Mouse (Mus musculus): ENCODE data around the gene Cdh5.
"Not testable (repeated sequence)": the region's sequence is repeated elsewhere in the genome, so short reads cannot be mapped to it uniquely, and the experiment has no call there.

The Cdh5 gene

GRCm38 (mm10) chr8:104093336-104093735, 8.1 kb upstream of the Cdh5 start:
- no peak for DNase-seq

DNA sequence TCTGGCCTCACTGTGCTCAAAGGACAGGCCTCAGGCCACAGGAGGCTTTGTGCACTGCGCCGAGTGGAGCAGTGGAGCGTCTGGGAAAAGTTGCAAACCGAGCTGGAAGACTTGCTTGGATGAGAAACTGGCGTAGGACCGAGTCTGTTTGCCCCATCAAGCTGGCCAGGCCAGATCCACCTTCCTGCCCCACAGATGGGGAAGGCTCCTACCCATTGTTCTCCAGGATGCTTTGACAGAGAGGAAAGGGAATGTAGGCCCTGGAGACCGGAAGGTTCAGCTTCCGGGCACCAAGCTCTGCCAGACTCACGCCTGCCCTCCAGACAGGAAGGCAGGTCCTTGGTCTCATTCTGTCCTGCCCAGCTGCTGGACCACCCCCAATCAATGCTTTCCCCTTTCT, 5.8 kb upstream of the Cdh5 start:
- DNase-seq, result no peak

DNA sequence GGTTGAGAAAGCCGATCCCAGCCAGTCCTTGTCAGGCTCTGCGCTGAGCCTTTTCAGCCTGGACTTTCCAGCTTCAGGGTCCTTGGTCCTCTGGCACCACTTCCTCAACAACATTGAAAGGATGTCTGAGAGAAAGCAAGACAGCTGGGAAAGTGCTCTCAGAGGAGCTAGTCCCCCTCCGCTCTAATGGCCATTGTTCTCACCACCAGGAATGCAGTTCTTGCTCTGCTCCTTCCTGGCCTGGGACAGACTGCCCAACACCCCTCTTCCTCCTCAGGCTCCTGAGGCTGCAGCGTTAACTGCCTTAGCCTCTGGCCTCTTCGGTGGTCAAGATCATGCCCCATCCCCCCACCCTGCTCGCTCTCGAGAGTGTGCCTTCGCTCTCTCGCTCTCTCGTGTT, 4.8 kb upstream of the Cdh5 start:
- DNase-seq, result no peak

GRCm38 (mm10) chr8:104098671-104099346, 2.6 kb upstream of the Cdh5 start:
- DNase-seq, result peak; percentile 61

GRCm38 (mm10) chr8:104099347-104100099, 1.9 kb upstream of the Cdh5 start:
- peak; percentile 81 for DNase-seq

- DNase-seq, result not testable (repeated sequence)
These were observed 701 bp upstream of the Cdh5 start for GRCm38 (mm10) chr8:104100724-104101123.

GRCm38 (mm10) chr8:104103462-104103861, 2.0 kb downstream of the Cdh5 start:
- DNase-seq, result no peak

DNA sequence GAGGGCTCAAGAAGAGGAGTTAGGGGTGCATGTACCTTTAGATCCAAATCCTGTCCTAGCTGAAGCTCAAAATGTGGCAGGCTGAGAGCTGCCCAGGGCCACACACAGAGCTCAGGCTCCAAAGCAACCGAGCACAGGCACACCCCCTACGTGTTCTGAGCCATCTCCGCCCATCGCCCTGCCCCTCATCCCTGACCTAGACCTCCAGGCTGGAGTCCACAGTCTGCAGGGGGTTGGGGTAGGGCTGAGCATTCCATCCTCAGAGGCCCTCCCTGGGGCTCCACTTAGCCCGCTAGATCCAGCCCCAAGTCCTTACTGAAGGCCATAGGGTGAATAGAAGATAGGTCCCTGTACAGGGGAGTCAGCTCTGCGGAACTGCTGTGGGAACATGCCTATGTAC, 4.3 kb downstream of the Cdh5 start:
- no peak for DNase-seq

- DNase-seq, result no peak
These were observed 5.0 kb downstream of the Cdh5 start for GRCm38 (mm10) chr8:104106276-104106946.

- no peak for DNase-seq
These were observed 5.7 kb downstream of the Cdh5 start for GRCm38 (mm10) chr8:104107111-104107510.

GRCm38 (mm10) chr8:104108048-104108447, 6.6 kb downstream of the Cdh5 start:
- no peak for DNase-seq

- no peak for DNase-seq
These were observed 9.2 kb downstream of the Cdh5 start for GRCm38 (mm10) chr8:104110498-104111134.

DNA sequence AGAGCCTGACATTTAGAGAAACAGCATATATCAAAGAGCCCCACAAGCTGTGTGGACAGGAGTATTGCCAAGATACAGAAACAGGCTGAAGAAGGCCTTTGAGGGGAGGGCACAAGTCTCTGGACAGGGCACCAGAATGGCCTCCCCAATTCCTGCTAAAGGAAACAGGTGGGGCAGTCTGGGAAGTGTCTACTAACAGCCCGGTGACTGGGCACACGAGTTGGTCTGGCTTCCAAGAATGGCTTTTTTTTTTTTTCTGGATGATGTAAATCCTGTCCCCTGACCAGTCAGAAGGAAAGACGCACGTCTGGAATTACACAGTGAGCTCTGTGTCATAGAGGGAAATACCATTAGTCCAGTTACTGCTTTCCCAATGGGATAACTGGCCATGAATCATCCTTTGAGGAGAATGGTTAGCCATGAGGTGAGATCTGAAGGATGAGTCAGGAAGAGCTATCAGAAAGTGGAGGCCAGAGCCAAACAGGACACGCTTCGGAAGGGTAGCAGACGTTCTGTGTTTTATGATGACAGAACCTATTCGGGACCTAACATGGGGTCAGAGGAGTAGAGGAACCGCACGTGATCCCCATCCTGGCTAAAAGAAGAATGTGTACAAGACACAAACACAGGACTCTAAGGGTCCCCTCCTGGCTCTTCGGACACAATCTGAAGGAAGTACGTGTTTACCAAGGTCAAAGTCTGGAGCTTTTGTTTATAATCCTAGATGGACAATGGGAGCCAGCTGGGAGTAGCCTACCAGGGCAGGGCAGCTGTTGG, 20.4 kb downstream of the Cdh5 start:
- no peak for DNase-seq

GRCm38 (mm10) chr8:104123080-104123657, 21.7 kb downstream of the Cdh5 start:
- no peak for DNase-seq

DNA sequence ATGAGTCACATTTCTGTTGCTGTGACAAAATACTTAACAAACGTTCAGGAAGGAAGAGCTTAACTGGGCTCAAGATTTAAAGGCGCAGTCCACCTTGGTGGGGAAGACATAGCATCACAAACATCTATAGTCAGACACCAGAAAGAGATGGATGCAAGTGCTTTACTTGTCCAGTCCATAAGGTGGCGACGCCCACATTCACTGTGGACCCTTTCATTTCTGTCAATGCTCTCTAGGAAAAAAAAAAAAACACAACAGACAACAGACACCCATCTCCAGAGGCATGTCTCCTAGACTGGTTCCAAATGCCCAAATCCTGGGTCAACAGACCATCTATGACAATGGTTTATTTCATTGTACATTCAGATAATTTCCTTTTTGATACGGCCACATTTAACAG, 23.1 kb downstream of the Cdh5 start:
- DNase-seq, result no peak

DNA sequence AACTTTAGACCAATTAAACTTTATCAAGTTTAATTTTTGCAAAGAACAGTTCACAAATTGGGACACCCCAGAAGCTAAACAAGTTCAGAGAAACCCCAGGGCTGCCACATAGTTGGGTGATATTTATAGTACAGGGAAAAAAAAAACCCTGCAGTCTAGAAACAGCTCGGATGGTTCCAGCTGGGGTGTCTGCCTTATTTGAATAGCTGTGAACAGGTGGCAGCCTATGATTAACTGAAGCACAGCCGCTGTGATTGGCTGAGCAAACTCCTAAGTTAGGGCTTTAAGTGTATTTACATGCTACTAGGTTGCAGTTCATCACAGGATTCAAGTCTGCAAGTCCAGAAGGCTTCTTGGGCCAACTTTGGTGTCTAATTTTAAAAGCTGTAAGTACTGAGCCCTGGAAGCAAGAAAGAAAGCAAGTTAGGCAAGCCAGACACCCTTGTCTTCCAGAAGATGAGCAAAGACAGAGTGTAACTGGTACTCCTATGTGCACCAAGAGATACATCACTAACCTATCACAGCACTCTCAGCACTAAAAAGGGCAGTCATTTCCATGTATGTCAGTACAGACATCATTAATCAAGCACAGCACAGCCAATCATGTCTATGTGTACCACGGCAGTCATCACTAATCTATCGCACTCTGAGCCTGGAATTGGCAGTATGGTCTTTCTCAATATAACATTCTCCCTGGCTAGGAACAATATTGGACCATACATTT, 25.9 kb downstream of the Cdh5 start:
- no peak for DNase-seq

DNA sequence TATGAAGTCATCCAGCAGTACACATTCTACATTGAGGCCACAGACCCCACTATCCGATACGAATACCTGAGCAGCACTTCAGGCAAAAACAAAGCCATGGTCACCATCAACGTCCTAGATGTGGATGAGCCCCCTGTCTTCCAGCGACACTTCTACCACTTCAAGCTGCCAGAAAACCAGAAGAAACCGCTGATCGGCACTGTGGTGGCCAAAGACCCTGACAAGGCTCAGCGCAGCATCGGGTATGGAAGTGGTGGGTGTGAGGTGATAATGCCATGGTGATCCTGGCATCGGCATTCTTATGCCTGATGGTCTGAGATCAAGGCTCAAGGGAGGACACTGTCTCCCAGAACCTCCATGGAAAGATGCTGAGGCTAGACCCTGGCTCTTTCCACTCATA, 29.5 kb downstream of the Cdh5 start:
- no peak for DNase-seq

DNA sequence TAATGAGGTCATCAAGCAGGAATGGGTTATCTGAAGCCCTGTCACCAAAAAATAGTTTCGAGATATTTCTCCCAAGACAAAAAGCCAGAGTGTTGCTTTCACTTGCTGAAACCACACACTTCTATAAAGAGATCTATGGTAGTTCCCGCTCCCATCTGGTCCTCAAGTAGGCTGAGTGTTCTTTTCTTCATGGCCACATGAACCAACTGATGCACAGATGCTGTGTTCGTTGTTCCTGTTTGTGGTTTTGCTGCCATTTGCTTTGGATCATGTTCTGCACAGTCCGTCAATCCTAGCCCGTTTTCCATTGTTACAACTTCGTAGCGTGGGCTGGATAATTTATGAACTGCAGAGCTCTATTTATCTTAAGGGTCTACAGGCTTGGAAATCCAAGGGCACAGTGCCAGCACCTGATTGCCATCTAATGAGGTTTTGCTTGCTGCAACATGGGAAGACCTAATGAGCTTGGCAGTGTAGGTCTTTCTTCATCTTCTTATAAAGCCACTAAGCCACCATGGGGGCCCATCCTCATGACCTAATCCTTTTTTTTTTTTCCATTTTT, 30.1 kb downstream of the Cdh5 start:
- no peak for DNase-seq

DNA sequence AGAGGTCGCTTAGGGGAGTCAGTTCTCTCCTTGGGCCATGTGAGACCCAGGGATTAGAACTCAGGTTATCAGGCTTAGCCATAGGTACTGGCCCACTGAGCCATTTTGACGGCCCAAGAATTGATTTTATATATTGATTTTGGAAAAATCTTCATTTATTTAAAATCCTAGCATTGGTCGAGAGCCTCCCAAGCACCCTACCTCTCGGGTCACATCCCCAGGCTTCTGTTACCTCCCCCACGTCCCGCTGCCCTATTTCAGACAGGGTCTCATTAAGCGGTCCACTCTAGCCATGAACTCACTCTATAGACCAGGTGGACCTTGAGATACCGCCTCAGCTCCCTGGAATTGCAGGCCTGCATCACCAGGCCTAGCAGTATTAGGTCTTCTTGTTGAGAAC, 33.1 kb downstream of the Cdh5 start:
- DNase-seq, result no peak

- DNase-seq, result no peak
These were observed 34.9 kb downstream of the Cdh5 start for GRCm38 (mm10) chr8:104136277-104136676.

DNA sequence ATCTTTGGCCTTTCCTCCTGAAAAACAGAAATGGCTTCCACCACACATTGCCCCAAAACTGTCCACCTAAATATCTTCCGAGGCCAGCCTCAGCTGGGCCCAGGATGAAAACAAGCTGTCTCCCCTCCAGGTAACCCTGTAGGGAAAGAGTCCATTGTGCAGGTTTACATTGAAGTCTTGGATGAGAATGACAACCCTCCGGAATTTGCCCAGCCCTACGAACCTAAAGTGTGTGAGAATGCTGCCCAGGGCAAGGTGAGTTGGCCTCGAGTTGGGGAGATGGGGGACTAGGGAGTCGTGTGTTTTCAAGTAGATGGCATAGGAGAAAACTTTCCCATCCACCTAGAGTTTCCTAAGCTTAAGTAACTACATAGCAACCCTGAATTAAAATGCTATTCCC, 36.2 kb downstream of the Cdh5 start:
- no peak for DNase-seq
